Mouse (Mus musculus): ENCODE results near the gene Plxdc1.

- TF ChIP-seq GATA1 (IDR thresholded peaks at IDR 0.05; ENCODE audit: low read length) (no peak), TAL1 (IDR thresholded peaks at IDR 0.05; ENCODE audit: low read length) (no peak)
Measured at GRCm38 (mm10) chr11:98027785-98028184, 41.5 kb upstream of the Plxdc1 start.

Data from erythroblast, embryonic 14.5 days (primary cell).